Mouse (Mus musculus): Measurements from ENCODE around the gene Adamts9. TPM values are rescaled to one million over a fixed set of nuclear protein-coding genes. Genes with fewer than 3 reads are reported as not detected.

Gene Adamts9
- total and polyA plus RNA-seq, 3 experiments: not detected

DNA sequence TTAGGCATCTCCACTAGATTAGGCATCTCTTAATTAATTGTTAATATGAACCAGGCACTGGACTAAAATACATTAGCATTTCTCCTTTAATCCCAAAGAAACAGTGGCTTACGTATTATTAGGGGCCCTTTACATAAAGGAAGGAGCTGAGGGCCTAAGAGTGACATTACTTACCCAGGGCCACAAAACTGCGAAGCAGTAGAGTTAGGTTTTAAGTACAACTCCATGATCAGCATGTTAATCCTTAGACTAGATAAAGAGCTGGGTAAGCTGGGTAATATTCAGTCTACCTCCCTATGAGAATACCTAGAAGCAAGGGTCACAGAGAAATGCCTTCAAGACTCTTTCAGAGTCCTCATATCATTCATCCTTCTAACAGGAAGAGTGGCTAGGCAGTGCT is 114.1 kb downstream of the Adamts9 start:
- no peak overlapping the region for H3K4me2 ChIP-seq (ENCODE audit: insufficient read depth, low read depth, poor library complexity, severe bottlenecking)
- H3K79me2 ChIP-seq (replicated peaks; ENCODE audit: control insufficient read depth, extremely low read depth, insufficient read depth, poor library complexity, severe bottlenecking): no peaks in the 10 kb centered on the region
- H3K4me3 ChIP-seq (replicated peaks in 1 of 3; ENCODE audit: low read depth in 2 of 3, low read length in 2 of 3, poor library complexity in 1 of 3): no peak overlapping the region
- in situ Hi-C loops (cut with MboI; ENCODE audit: low pct_ligation_motif_present, low pct_unique_long_range_greater_than_20kb, low sequenced_read_pairs) (no loop called here), dilution Hi-C loops (cut with MboI; ENCODE audit: extremely low pct_ligation_motif_present, extremely low pct_unique_long_range_greater_than_20kb, low sequenced_read_pairs) (no loop called here)
- H3K27me3 ChIP-seq (replicated peaks): no peaks in the 10 kb centered on the region
- no peak overlapping the region for H3K27ac ChIP-seq (ENCODE audit: insufficient read depth, low read depth)
- no peak for TF ChIP-seq USF2 (conservative IDR thresholded peaks at IDR 0.05; ENCODE audit: low read depth, low read length)
- no peak for TF ChIP-seq BHLHE40 (IDR thresholded peaks at IDR 0.05; ENCODE audit: low read depth, low read length)
- no peak for TF ChIP-seq NELFE (IDR thresholded peaks at IDR 0.05; ENCODE audit: low read depth, low read length)
- TF ChIP-seq PAX5 (IDR thresholded peaks at IDR 0.05; ENCODE audit: low read length): no peak
- TF ChIP-seq ZNF384 (IDR thresholded peaks at IDR 0.05; ENCODE audit: low read depth, low read length): no peak
- TF ChIP-seq ELF1 (IDR thresholded peaks at IDR 0.05; ENCODE audit: low read depth, low read length): no peak
- no peak for TF ChIP-seq EP300 (IDR thresholded peaks at IDR 0.05; ENCODE audit: low read length)
- no peak for TF ChIP-seq MAFK (IDR thresholded peaks at IDR 0.05; ENCODE audit: insufficient replicate concordance, low read length)
- no peak for TF ChIP-seq SIN3A (IDR thresholded peaks at IDR 0.05; ENCODE audit: low read length)
- no peak for TF ChIP-seq CHD1 (IDR thresholded peaks at IDR 0.05; ENCODE audit: low read depth, low read length)
- no peak for TF ChIP-seq HCFC1 (IDR thresholded peaks at IDR 0.05; ENCODE audit: low read depth, low read length)
- no peak for TF ChIP-seq JUND (conservative IDR thresholded peaks at IDR 0.05; ENCODE audit: low read depth, low read length)
- no peak for TF ChIP-seq ZKSCAN1 (IDR thresholded peaks at IDR 0.05; ENCODE audit: borderline replicate concordance, low read depth, low read length)
- TF ChIP-seq UBTF (IDR thresholded peaks at IDR 0.05; ENCODE audit: low read depth, low read length): no peak
- no peak for TF ChIP-seq USF1 (IDR thresholded peaks at IDR 0.05; ENCODE audit: low read depth, low read length)
- TF ChIP-seq RCOR1 (conservative IDR thresholded peaks at IDR 0.05; ENCODE audit: low read depth, low read length): no peak
- no peak for DNase-seq (ENCODE audit: extremely low read depth)
- no peak overlapping the region for H3K9ac ChIP-seq (ENCODE audit: insufficient read depth, low read depth)
- no peaks in the 10 kb centered on the region for H3K4me1 ChIP-seq (ENCODE audit: control insufficient read depth in 1 of 2, insufficient read depth in 2 of 2)
- H3K9me3 ChIP-seq (replicated peaks; ENCODE audit: low read length): peaks cover 49% of the 10 kb centered on the region
- H3K36me3 ChIP-seq (replicated peaks in 1 of 2; ENCODE audit: control insufficient read depth in 1 of 2, insufficient read depth in 1 of 2, low read length in 1 of 2): no peaks in the 10 kb centered on the region

DNA sequence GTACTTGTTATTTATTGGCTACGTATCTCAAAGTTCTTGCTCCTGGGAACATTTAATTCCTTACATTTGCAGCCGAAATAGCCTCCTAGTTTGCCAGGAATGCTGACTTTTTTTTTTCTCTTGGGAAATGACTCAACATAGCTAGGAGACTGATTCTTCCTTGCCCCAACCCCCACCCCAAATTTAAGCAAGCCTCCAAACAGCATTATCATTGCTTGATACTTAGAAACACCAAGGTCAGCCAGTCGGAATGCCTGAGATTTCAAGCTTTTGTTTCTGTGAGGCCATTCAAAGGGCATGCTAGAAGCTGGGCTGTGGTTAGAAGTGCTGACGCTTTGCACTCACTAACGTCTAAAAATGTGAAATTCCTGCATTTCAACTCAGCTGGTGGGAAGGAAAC is 115.9 kb downstream of the Adamts9 start:
- in situ Hi-C loops (cut with MboI; ENCODE audit: low pct_ligation_motif_present, low pct_unique_long_range_greater_than_20kb, low sequenced_read_pairs) (no loop called here), dilution Hi-C loops (cut with MboI; ENCODE audit: extremely low pct_ligation_motif_present, extremely low pct_unique_long_range_greater_than_20kb, low sequenced_read_pairs) (no loop called here)
- no peaks in the 10 kb centered on the region for H3K79me2 ChIP-seq (replicated peaks; ENCODE audit: control insufficient read depth, extremely low read depth, insufficient read depth, poor library complexity, severe bottlenecking)
- no peaks in the 10 kb centered on the region for H3K27me3 ChIP-seq (replicated peaks)
- no peak overlapping the region for H3K4me2 ChIP-seq (ENCODE audit: insufficient read depth, low read depth, poor library complexity, severe bottlenecking)
- TF ChIP-seq JUN (IDR thresholded peaks at IDR 0.05; ENCODE audit: insufficient read depth, low read depth, low read length): no peak
- TF ChIP-seq POLR2AphosphoS2 (IDR thresholded peaks at IDR 0.05; ENCODE audit: low read depth, low read length): no peak
- TF ChIP-seq RCOR1 (conservative IDR thresholded peaks at IDR 0.05; ENCODE audit: low read depth, low read length): no peak
- no peak for TF ChIP-seq ZMIZ1 (IDR thresholded peaks at IDR 0.05; ENCODE audit: low read depth, low read length)
- no peak for TF ChIP-seq ELF1 (IDR thresholded peaks at IDR 0.05; ENCODE audit: low read depth, low read length)
- no peak for TF ChIP-seq EP300 (IDR thresholded peaks at IDR 0.05; ENCODE audit: low read length)
- TF ChIP-seq MAX (IDR thresholded peaks at IDR 0.05; ENCODE audit: low read length): no peak
- TF ChIP-seq POLR2A (IDR thresholded peaks at IDR 0.05; ENCODE audit: low read depth, low read length): no peak
- no peak for TF ChIP-seq IRF4 (IDR thresholded peaks at IDR 0.05; ENCODE audit: low read depth, low read length)
- no peak for TF ChIP-seq HCFC1 (IDR thresholded peaks at IDR 0.05; ENCODE audit: low read depth, low read length)
- no peak for TF ChIP-seq CHD1 (IDR thresholded peaks at IDR 0.05; ENCODE audit: low read depth, low read length)
- no peaks in the 10 kb centered on the region for H3K36me3 ChIP-seq (replicated peaks in 1 of 2; ENCODE audit: control insufficient read depth in 1 of 2, insufficient read depth in 1 of 2, low read length in 1 of 2)
- H3K27ac ChIP-seq (ENCODE audit: insufficient read depth, low read depth): no peak overlapping the region
- no peak overlapping the region for H3K4me3 ChIP-seq (replicated peaks in 1 of 3; ENCODE audit: low read depth in 2 of 3, low read length in 2 of 3, poor library complexity in 1 of 3)
- no peak for DNase-seq (ENCODE audit: extremely low read depth)
- no peak overlapping the region for H3K9ac ChIP-seq (ENCODE audit: insufficient read depth, low read depth)
- no peaks in the 10 kb centered on the region for H3K4me1 ChIP-seq (ENCODE audit: control insufficient read depth in 1 of 2, insufficient read depth in 2 of 2)
- peaks cover 59% of the 10 kb centered on the region for H3K9me3 ChIP-seq (replicated peaks; ENCODE audit: low read length)
